Mouse (Mus musculus) kidney, embryonic 15.5 days (tissue): ENCODE results near the gene 4930407I10Rik. TPM values are rescaled to one million over a fixed set of nuclear protein-coding genes. Genes with fewer than 3 reads are reported as not detected.

Experiments used
- ATAC-seq: fragments of 200-750 bp; cut with Nextera tagmentation; replicated peaks from 2 replicates; pipeline ENCODE4 v1.8.0; 2017; ENCODE audit warnings: moderate TSS enrichment; ENCODE audit not compliant: low FRiP score
- H3K27ac ChIP-seq: fragments of 300-500 bp; sonication (generic); 2 replicates; pipeline ENCODE4 v1.5.1; 2015; ENCODE audit warnings: mild to moderate bottlenecking, inconsistent platforms
- H3K27me3 ChIP-seq: fragments of 300-500 bp; sonication (generic); 2 replicates; pipeline ENCODE4 v1.6.1; 2015; ENCODE audit warnings: inconsistent platforms
- H3K36me3 ChIP-seq: fragments of 300-500 bp; sonication (generic); 2 replicates; pipeline ENCODE4 v1.6.1; 2015; ENCODE audit warnings: inconsistent platforms
- H3K4me1 ChIP-seq: fragments of 300-500 bp; sonication (generic); 2 replicates; pipeline ENCODE4 v1.6.1; 2015; ENCODE audit warnings: inconsistent platforms
- H3K4me2 ChIP-seq: fragments of 300-500 bp; sonication (generic); 2 replicates; pipeline ENCODE4 v1.6.1; 2015; ENCODE audit warnings: moderate library complexity, mild to moderate bottlenecking, inconsistent platforms
- H3K4me3 ChIP-seq: fragments of 300-500 bp; sonication (generic); replicated peaks from 2 replicates; pipeline ENCODE4 v1.5.1; 2015; ENCODE audit warnings: mild to moderate bottlenecking, inconsistent platforms
- H3K9ac ChIP-seq: fragments of 300-500 bp; sonication (generic); 2 replicates; pipeline ENCODE4 v1.6.1; 2015; ENCODE audit warnings: mild to moderate bottlenecking, inconsistent platforms
- H3K9me3 ChIP-seq: fragments of 300-500 bp; sonication (generic); replicated peaks from 2 replicates; pipeline ENCODE4 v1.6.1; 2016; ENCODE audit warnings: inconsistent platforms
- WGBS: fragments of 180-500 bp; shearing (Covaris S2); methylation state at CpG from one replicate; pipeline ENCODE4 v1.1.7; 2015; ENCODE audit warnings: mixed read lengths; 5-methylcytosine and 5-hydroxymethylcytosine counted together
- polyA plus RNA-seq: library from polyadenylated mRNA; unstranded; fragments of >200 nt; fragmentation: Nextera tagmentation; extraction: Ambion mirVana; gene quantifications from 2 replicates; pipeline ENCODE4 v1.2.1, GENCODE M21; 2015

Gene 4930407I10Rik
- polyA plus RNA-seq, 1 experiment from 2014 or later: 0.03 TPM

DNA sequence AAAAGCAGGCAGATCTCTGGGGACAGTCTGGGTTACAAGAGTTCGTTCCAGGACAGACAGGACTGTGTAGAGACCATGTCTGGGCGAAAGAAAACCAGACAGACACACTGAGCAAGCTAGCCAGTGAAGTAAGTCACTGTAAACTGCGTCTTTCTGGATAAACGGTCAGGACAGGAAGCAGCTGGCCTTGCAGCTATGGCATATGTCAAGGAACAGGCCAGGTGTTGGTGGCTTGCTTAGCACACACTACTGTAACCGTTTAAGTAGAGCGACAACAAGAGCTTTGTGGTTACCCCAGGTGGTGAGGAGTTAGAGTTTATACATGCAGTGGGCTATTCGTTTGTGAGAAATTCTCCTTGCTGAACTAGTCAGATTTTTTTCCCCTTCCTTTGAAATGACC, 31.2 kb upstream of the 4930407I10Rik start:
- no peaks in the 10 kb centered on the region for H3K9me3 ChIP-seq
- no peak overlapping the region for H3K9ac ChIP-seq
- peaks cover 97% of the 10 kb centered on the region for H3K36me3 ChIP-seq
- 89% methylated on average over 7 of the region's 7 CpGs for WGBS
- H3K27ac ChIP-seq: no peak overlapping the region
- H3K4me1 ChIP-seq: no peaks in the 10 kb centered on the region
- no peak overlapping the region for H3K4me2 ChIP-seq
- no peak overlapping the region for H3K4me3 ChIP-seq
- no peak for ATAC-seq
- no peaks in the 10 kb centered on the region for H3K27me3 ChIP-seq

DNA sequence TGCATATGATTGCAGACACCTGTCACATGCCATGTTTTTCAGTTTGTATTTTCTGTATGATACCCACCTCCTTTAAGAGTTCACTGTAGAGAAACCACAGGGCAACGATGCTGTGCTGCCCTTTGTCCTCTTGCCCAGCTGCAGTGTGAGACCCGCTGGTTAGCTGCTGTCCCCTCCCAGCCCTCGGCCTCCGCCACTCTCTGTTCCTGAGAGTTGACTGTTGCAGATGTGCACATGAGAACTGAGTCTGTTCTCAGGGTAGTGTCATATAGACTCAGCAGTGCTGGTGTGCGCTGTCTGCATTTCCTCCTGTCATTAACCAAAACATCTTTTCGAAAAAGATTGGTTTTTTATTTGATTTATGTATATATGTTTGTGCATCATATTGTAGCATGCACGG, 26.6 kb upstream of the 4930407I10Rik start:
- Histone ChIP-seq H3K4me2 (no peak overlapping the region), H3K36me3 (peaks cover 92% of the 10 kb centered on the region), H3K27me3 (no peaks in the 10 kb centered on the region), H3K9me3 (no peaks in the 10 kb centered on the region), H3K4me1 (no peaks in the 10 kb centered on the region), H3K27ac (no peak overlapping the region), H3K9ac (no peak overlapping the region), H3K4me3 (no peak overlapping the region)
- WGBS: 85% methylated on average over 7 of the region's 7 CpGs
- no peak for ATAC-seq

DNA sequence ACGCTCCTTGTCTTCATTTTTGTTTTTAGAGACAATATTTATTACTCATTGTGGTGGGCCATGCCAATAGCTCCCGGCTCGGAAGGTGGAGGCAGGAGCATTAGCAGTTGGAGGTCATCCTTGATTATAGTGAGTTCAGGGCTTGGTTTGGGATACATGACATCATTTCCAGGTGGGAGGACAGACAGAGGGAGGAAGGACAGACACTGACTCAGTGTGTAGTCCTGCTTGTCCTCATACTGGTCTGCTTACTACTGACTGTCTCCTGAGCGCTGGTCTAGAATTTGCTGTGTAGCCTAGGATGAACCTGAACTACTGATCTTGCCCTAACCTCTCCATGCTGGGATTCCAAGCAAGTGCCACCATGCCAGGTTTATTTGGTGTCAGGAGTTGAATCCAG, 25.2 kb upstream of the 4930407I10Rik start, which contains the start of gene Desi1:
TSS of gene Desi1 (minus strand) at position 101 of the 400 bp plus-strand sequence.
- Histone ChIP-seq H3K27me3 (no peaks in the 10 kb centered on the region), H3K4me1 (no peaks in the 10 kb centered on the region), H3K9ac (no peak within 1 kb of the TSS), H3K4me2 (no peak within 1 kb of the TSS), H3K4me3 (no peak within 1 kb of the TSS), H3K27ac (no peak within 1 kb of the TSS), H3K9me3 (no peaks in the 10 kb centered on the region), H3K36me3 (peaks cover 93% of the 10 kb centered on the region)
- no peak for ATAC-seq
- 85% methylated on average over 4 of the region's 4 CpGs for WGBS

DNA sequence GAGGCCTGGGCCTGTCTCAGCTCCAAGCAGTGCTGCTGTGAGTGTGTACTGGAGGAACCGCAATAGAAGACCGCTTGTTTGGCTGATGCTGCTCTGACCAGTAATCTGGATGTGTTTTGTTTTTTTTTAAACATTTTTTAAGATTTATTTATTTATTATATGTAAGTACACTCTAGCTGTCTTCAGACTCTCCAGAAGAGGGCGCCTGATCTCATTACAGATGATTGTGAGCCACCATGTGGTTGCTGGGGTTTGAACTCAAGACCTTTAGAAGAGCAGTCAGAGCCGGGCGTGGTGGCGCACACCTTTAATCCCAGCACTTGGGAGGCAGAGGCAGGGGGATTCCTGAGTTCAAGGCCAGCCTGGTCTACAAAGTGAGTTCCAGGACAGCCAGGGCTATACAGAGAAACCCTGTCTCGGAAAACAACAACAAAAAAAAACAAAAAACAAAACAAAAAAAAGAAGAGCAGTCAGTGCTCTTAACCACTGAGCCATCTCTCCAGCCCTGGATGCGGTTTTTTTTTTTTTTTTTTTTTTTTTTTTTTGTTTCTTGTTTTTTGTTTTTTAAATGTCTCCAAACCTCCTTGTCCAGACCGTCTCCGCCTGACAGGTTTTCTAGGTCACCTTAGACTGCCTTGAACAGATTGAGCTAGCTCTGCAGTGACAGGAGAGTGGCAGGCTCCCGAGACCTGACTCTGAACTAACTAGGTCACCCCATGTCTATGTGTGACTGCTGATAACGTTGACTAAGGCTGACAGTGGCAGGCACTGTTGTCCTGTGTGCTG, 22.9 kb upstream of the 4930407I10Rik start:
- no peaks in the 10 kb centered on the region for H3K4me1 ChIP-seq
- WGBS: 84% methylated on average over 12 of the region's 12 CpGs
- no peak overlapping the region for H3K27ac ChIP-seq
- H3K4me2 ChIP-seq: no peak overlapping the region
- no peak overlapping the region for H3K9ac ChIP-seq
- H3K4me3 ChIP-seq: no peak overlapping the region
- H3K27me3 ChIP-seq: no peaks in the 10 kb centered on the region
- peaks cover 94% of the 10 kb centered on the region for H3K36me3 ChIP-seq
- H3K9me3 ChIP-seq: no peaks in the 10 kb centered on the region
- ATAC-seq: no peak

DNA sequence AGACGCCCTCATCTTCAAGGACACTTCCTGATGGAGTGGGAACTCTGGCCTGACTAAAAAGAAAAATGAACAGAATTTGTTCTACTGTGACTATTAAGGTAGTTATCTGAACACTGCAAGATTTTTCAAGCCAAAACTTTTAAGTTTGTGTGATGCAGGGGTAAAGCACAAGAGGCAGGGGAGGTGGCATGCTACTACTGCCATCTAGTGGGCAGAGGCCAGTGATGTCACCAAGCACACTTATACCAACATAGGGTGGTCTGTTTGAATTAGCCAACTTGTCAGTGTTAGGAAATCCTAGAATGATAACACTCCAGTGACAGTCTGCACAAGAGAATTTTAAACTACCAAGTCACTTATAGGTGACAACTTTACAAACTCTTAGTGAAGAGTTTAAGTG, 18.3 kb upstream of the 4930407I10Rik start:
- no peak for ATAC-seq
- H3K9me3 ChIP-seq: no peaks in the 10 kb centered on the region
- no peak overlapping the region for H3K4me3 ChIP-seq
- H3K27ac ChIP-seq: no peak overlapping the region
- H3K27me3 ChIP-seq: no peaks in the 10 kb centered on the region
- peaks cover 76% of the 10 kb centered on the region for H3K36me3 ChIP-seq
- H3K4me1 ChIP-seq: peaks cover 7% of the 10 kb centered on the region
- H3K4me2 ChIP-seq: no peak overlapping the region
- no peak overlapping the region for H3K9ac ChIP-seq
- 100% methylated on average over 1 of the region's 1 CpGs for WGBS

DNA sequence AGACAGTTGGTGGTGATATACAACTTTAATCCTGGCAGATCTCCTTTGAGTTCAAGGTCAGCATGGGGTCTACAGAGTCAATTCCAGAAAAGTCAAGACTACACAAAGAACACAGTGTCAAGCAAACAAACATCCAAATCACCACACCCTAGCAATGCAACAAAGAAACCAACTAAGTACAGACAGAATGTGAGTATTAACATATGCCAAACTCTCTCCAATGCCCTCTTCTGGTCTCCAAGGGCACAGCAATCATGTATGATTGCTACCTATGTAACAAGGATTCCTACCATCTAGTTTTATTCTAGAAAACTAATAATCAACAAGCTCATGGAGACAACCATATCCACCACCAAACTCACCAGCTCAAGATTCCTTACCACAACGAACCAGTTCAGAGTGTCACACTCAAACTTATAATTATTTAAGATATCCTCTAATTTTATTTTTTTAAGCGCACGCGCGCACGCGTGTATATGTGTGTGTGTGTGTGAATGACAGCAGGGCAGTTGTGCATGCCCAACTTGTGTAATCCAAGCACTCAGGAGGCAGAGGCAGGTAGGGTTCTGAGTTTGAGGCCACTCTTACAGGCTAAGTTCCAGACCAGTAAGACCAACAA, 14.7 kb upstream of the 4930407I10Rik start:
- H3K4me1 ChIP-seq: peaks cover 21% of the 10 kb centered on the region
- 0 out of 2 replicates have a peak, but pooled peaks cover 2% of the 10 kb centered on the region for H3K27me3 ChIP-seq
- peaks cover 40% of the 10 kb centered on the region for H3K36me3 ChIP-seq
- no peak overlapping the region for H3K4me3 ChIP-seq
- no peak overlapping the region for H3K9ac ChIP-seq
- no peak for ATAC-seq
- no peaks in the 10 kb centered on the region for H3K9me3 ChIP-seq
- H3K27ac ChIP-seq: no peak overlapping the region
- no peak overlapping the region for H3K4me2 ChIP-seq
- 97% methylated on average over 7 of the region's 7 CpGs for WGBS

DNA sequence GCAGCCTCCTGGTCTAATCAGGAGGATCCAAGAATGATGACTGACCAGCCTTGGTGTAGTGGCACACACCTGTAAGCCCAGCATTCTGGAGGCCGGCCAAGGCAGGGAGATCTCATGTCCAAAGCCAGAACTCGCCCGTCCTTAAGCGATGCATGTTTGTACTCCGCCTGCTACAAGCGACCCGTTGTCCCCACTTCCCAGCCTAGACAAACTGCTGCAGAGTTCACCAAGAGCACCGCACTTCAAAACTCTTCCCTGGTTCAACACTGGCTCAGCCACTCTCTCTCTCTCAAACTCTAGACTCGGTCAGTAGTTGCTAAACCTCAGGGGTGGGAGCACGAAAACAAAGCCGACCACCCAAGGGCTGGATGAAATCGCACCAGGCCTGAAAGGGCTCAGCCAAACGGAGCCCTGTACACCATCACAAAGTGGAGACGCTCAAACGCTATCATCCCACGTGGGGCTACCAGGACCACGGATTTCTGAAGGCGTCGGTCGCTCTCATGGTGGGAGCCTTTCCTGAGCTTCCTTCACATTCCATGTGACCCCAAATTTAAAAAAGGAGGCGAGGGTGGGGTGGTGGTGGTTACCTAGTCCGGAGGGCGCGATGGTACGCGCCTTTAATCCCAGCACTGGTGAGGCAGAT, 12.6 kb upstream of the 4930407I10Rik start:
- Histone ChIP-seq H3K27ac (peak overlapping the region; percentile 96), H3K4me2 (peak overlapping the region; percentile 84), H3K9me3 (no peaks in the 10 kb centered on the region), H3K27me3 (0 out of 2 replicates have a peak, but pooled peaks cover 2% of the 10 kb centered on the region), H3K36me3 (peaks cover 21% of the 10 kb centered on the region), H3K4me3 (peak overlapping the region; percentile 100), H3K4me1 (peaks cover 21% of the 10 kb centered on the region), H3K9ac (peak overlapping the region; percentile 99)
- 2% methylated on average over 26 of the region's 26 CpGs for WGBS
- ATAC-seq: no peak; the same call in 1 of the 2 replicates

DNA sequence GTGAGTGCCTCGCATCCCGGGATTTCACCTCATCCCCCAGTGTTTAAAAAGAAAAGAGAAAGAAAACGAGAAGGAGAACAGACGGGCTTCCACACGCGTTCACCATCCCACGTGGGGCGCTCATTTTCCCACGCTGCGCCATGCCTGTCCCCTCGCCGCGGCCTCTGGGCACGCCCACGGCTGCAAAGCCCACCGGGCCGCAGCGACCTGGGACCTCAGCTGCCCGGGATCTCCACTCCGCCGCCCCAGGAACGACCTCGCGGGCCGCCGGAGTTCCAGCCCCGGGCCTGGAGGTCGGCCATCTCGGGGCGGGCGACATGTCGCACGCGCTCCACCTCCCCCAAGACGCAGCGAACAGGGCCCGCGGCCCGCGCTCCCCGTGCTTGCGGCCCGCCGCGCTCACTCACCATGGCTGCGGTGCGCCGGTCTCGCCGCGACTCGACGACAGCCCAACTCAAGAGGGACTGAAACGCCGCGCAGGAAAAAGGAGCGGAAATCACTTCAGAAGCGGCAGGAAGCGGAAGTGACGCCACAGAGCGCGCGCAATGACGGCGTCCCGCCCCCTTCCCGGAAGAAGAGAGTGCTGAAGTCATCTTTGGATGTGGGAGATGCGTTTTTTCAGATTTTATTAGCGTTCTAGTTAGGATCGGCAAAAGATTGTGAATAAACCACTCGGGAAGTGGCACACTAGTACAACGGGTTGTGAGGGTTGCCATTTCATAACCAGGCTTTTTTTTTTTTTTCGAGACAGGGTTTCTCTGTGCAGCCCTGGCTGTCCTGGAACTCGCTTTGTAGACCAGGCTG, 11.7 kb upstream of the 4930407I10Rik start, which contains the start of gene Snu13:
TSS of gene Snu13 (minus strand) at position 519 of the 804 bp plus-strand sequence.
- 0 out of 2 replicates have a peak, but pooled peaks cover 2% of the 10 kb centered on the region for H3K27me3 ChIP-seq
- under 1% methylated on average over 71 of the region's 74 CpGs for WGBS
- peak within 1 kb of the TSS; percentile 99 for H3K9ac ChIP-seq
- peak within 1 kb of the TSS; percentile 84 for H3K4me2 ChIP-seq
- peak; percentile 80 for ATAC-seq
- peaks cover 21% of the 10 kb centered on the region for H3K4me1 ChIP-seq
- peak within 1 kb of the TSS; percentile 96 for H3K27ac ChIP-seq
- no peaks in the 10 kb centered on the region for H3K9me3 ChIP-seq
- peaks cover 20% of the 10 kb centered on the region for H3K36me3 ChIP-seq
- peak within 1 kb of the TSS; percentile 100 for H3K4me3 ChIP-seq

DNA sequence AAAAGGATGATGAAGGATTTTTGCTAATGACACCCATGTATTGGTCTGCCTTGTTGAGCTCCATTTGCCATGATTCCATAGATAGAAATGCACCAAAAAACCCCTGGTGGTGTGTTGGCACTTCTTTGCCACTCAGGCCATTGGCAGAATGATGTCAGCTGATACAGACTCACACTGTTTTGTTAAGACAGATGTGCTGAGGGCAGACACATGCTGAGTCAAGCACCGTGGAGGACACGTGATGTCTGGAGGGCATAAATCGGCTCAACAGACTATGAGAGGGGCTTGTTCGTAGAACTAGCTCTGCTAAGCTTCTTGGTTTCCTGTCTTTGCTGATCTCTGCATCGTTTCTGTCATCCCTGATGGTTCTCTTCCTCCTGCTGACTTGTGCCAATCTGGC, 6.4 kb upstream of the 4930407I10Rik start:
- H3K4me3 ChIP-seq: no peak overlapping the region
- H3K27me3 ChIP-seq: 0 out of 2 replicates have a peak, but pooled peaks cover 2% of the 10 kb centered on the region
- no peak overlapping the region for H3K9ac ChIP-seq
- peaks cover 4% of the 10 kb centered on the region; the same call in 1 of the 2 replicates for H3K4me1 ChIP-seq
- H3K9me3 ChIP-seq: no peaks in the 10 kb centered on the region
- no peak overlapping the region for H3K4me2 ChIP-seq
- H3K27ac ChIP-seq: no peak overlapping the region
- WGBS: 49% methylated on average over 5 of the region's 5 CpGs
- no peaks in the 10 kb centered on the region for H3K36me3 ChIP-seq
- ATAC-seq: no peak

DNA sequence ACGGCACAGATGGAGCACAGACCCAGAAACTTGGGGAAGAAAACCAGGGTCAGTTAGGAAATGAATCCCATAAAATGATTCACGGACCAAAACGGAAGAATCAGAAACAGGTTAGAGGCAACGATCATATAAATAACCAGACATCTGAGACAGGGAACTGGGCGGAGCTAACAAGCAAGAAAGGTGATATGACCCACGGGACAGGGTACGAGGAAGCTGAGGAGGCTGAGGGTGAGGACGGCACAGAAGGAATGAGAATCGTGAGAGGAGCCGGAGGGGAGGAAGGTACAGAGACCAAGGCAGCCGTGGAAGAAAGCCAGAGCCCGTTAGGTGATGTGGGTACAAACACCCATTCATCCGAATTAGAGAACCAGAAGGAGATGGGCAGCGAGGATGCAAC, 5.0 kb downstream of the 4930407I10Rik start:
- H3K9me3 ChIP-seq: no peaks in the 10 kb centered on the region
- no peak for ATAC-seq
- peaks cover 50% of the 10 kb centered on the region for H3K27me3 ChIP-seq
- no peaks in the 10 kb centered on the region for H3K4me1 ChIP-seq
- H3K27ac ChIP-seq: no peak overlapping the region
- WGBS: 45% methylated on average over 14 of the region's 14 CpGs
- no peaks in the 10 kb centered on the region for H3K36me3 ChIP-seq
- H3K4me2 ChIP-seq: no peak overlapping the region
- no peak overlapping the region for H3K4me3 ChIP-seq
- no peak overlapping the region for H3K9ac ChIP-seq

DNA sequence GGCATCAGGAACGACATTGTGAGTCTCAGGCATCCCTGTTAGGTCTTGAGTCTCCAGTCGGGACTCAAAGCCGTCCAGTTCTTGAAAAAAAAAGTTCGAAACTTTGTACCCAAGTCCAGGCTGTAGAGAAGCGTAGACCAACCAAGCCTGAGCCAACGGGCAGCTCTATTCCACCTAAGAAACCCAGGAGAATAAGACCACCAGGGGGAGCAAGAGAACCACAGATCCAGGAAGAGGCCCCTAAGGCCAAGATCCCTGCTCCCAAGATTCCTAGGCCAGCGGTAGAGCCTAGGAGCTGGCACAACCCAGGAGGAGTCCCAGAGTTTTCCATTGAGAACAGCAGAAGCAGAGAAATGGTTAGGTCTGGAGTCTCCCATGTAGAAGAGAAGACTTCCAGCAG, 6.6 kb downstream of the 4930407I10Rik start:
- no peak; the same call in 1 of the 2 replicates for ATAC-seq
- Histone ChIP-seq H3K4me2 (peak overlapping the region; percentile 25; the same call in 1 of the 2 replicates), H3K9me3 (no peaks in the 10 kb centered on the region), H3K27me3 (peaks cover 66% of the 10 kb centered on the region), H3K4me3 (no peak overlapping the region), H3K36me3 (no peaks in the 10 kb centered on the region), H3K27ac (no peak overlapping the region), H3K9ac (0 out of 2 replicates have a peak overlapping the region, but pooled peaks have one; percentile 7), H3K4me1 (peaks cover 5% of the 10 kb centered on the region)
- 15% methylated on average over 7 of the region's 7 CpGs for WGBS
